Mouse (Mus musculus) lung, postnatal 10 days (tissue): ENCODE data around the gene Oas2.

Source experiments
- DNase-seq: peaks from one replicate; pipeline ENCODE4 v3.0.0; 2021

Gene Oas2

GRCm38 (mm10) chr5:120694695-120695074, 55.0 kb downstream of the Oas2 start:
- DNase-seq, result no peak

GRCm38 (mm10) chr5:120693931-120694694, 55.5 kb downstream of the Oas2 start:
- DNase-seq, result no peak

GRCm38 (mm10) chr5:120692034-120692433, 57.6 kb downstream of the Oas2 start:
- DNase-seq, result no peak

- no peak for DNase-seq
These were observed 59.2 kb downstream of the Oas2 start for GRCm38 (mm10) chr5:120690417-120690816.

GRCm38 (mm10) chr5:120688434-120688833, 61.2 kb downstream of the Oas2 start:
- DNase-seq, result no peak

GRCm38 (mm10) chr5:120687897-120688296, 61.8 kb downstream of the Oas2 start:
- DNase-seq, result no peak

GRCm38 (mm10) chr5:120687484-120687851, 62.2 kb downstream of the Oas2 start:
- DNase-seq, result no peak

GRCm38 (mm10) chr5:120686749-120687483, 62.7 kb downstream of the Oas2 start:
- DNase-seq, result no peak

- DNase-seq, result no peak
These were observed 64.0 kb downstream of the Oas2 start for GRCm38 (mm10) chr5:120685678-120686077.

GRCm38 (mm10) chr5:120682982-120683771, 66.5 kb downstream of the Oas2 start:
- DNase-seq, result no peak

GRCm38 (mm10) chr5:120680918-120681317, 68.7 kb downstream of the Oas2 start:
- no peak for DNase-seq
